In the genomic region with DNA sequence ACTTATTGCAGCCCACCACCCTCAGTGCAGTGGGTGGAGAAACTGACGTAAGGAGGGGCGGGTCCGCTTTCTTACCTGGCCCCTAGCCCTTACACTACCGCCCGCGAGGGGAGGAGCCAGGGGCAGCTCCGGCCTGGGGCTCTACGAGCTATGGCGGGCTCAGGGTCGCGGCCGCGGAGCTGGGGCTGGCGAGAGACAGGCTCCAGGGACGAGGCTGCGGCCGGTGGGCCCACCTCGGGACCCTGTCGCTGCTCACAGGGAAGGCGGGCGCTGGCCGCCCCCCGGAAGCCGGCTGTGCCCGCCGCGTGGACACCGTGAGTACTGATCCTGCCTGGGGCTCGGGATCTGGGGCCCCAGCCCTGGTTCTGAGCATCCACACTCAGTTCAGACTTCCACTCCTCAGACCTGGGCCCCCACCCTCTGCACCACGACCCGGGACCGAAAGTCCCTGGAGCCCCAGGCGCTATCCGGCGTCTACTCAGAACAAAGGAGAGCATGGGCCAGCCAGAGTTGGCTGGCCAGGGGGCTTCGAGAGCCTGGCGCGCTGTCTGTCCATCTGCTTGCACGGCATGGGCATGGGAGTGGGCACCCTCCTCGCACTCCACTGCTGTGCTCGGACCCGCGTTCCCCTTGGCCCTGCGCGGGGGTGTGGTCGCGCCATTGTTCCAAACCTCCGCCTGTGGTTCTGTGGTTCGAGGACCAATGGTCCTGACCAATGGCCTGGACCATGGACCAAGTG, we compare ENCODE assay signal across 7 mouse cellular contexts. TPM values are rescaled to one million over a fixed set of nuclear protein-coding genes. Genes with fewer than 3 reads are reported as not detected.
A peak's percentile ranks its signal among the peaks of the same experiment; 100 is the strongest.
DNase-seq lines count a peak whose midpoint lies in the region; ATAC-seq and TF ChIP-seq lines count a peak whose summit lies in the region.

No protein-coding gene starts in this region.

- peak; percentile 64 for ATAC-seq in heart, postnatal 0 days (ENCODE audit: insufficient read depth, low read depth)
- ATAC-seq in limb, embryonic 11.5 days (ENCODE audit: insufficient number of reproducible peaks, low FRiP score, low TSS enrichment, low read depth), result peak; percentile 88

- no peak for TF ChIP-seq CTCF in heart, postnatal 0 days (IDR thresholded peaks at IDR 0.05; ENCODE audit: low read depth)

- H3K27me3 ChIP-seq in heart, postnatal 0 days (ENCODE audit: control insufficient read depth, insufficient read depth, low read length), result no peaks in the 10 kb centered on the region
- no peaks in the 10 kb centered on the region for H3K27me3 ChIP-seq in limb, embryonic 11.5 days (ENCODE audit: control insufficient read depth, insufficient read depth, low read length)
- H3K27me3 ChIP-seq in midbrain, embryonic 10.5 days (ENCODE audit: low read depth, poor library complexity, severe bottlenecking), result peaks cover 9% of the 10 kb centered on the region

- H3K9me3 ChIP-seq in heart, postnatal 0 days (replicated peaks; ENCODE audit: control insufficient read depth, low read length), result no peaks in the 10 kb centered on the region
- no peaks in the 10 kb centered on the region for H3K9me3 ChIP-seq in limb, embryonic 11.5 days (ENCODE audit: control insufficient read depth, low read length)
- no peaks in the 10 kb centered on the region for H3K9me3 ChIP-seq in midbrain, embryonic 10.5 days (replicated peaks)

- DNase-seq in CD4-positive helper T cell, adult 2 months (ENCODE audit: low read depth, low spot score), result peak; percentile 59
- peak; percentile 26 to 29 for DNase-seq in CD8-positive naive resting alpha-beta T cell, adult 2 months (ENCODE audit: low read depth in 2 of 2, low spot score in 2 of 2)
- DNase-seq in embryo, embryonic 11 days, result peak; percentile 89
- DNase-seq in heart, postnatal 0 days (ENCODE audit: low spot score), result peak; percentile 18
- peak; percentile 84 for DNase-seq in limb, embryonic 11.5 days (ENCODE audit: low spot score)
- peak; percentile 70 for DNase-seq in midbrain, embryonic 10.5 days (ENCODE audit: low spot score)
- DNase-seq in thymus, postnatal 10 days (ENCODE audit: low spot score in 2 of 2), result peak; percentile 32

- TF ChIP-seq EP300 in heart, postnatal 0 days (IDR thresholded peaks at IDR 0.05; ENCODE audit: low read depth), result no peak

- H3K36me3 ChIP-seq in heart, postnatal 0 days (replicated peaks; ENCODE audit: control insufficient read depth, insufficient read depth, low read length), result no peaks in the 10 kb centered on the region
- peaks cover 9% of the 10 kb centered on the region; the same call in 1 of the 2 replicates for H3K36me3 ChIP-seq in limb, embryonic 11.5 days (ENCODE audit: control insufficient read depth, insufficient read depth, low read length)
- peaks cover 36% of the 10 kb centered on the region for H3K36me3 ChIP-seq in midbrain, embryonic 10.5 days

- H3K4me1 ChIP-seq in heart, postnatal 0 days (ENCODE audit: control insufficient read depth, insufficient read depth), result peaks cover 11% of the 10 kb centered on the region; the same call in 1 of the 2 replicates
- no peaks in the 10 kb centered on the region for H3K4me1 ChIP-seq in limb, embryonic 11.5 days (ENCODE audit: control insufficient read depth, insufficient read depth, low read length)
- H3K4me1 ChIP-seq in midbrain, embryonic 10.5 days, result peaks cover 25% of the 10 kb centered on the region

- peak overlapping the region; percentile 88 for H3K4me2 ChIP-seq in heart, postnatal 0 days (ENCODE audit: low read depth, low read length)
- H3K4me2 ChIP-seq in limb, embryonic 11.5 days (ENCODE audit: low read depth, severe bottlenecking), result peak overlapping the region; percentile 73

- WGBS in heart, postnatal 0 days, result under 1% methylated on average over 32 of the region's 49 CpGs
- WGBS in limb, embryonic 11.5 days, result 1% methylated on average over 49 of the region's 49 CpGs
- under 1% methylated on average over 49 of the region's 49 CpGs for WGBS in midbrain, embryonic 10.5 days

- peak overlapping the region; percentile 80 for H3K9ac ChIP-seq in heart, postnatal 0 days (replicated peaks; ENCODE audit: low read depth, low read length)
- H3K9ac ChIP-seq in limb, embryonic 11.5 days (ENCODE audit: low read length), result peak overlapping the region; percentile 96

- peak overlapping the region; percentile 66 for H3K4me3 ChIP-seq in heart, postnatal 0 days (ENCODE audit: low read depth, low read length)
- H3K4me3 ChIP-seq in limb, embryonic 11.5 days (ENCODE audit: low read depth, low read length), result peak overlapping the region; percentile 77
- peak overlapping the region; percentile 78 for H3K4me3 ChIP-seq in midbrain, embryonic 10.5 days

- H3K27ac ChIP-seq in heart, postnatal 0 days (ENCODE audit: low read depth), result no peak overlapping the region
- peak overlapping the region; percentile 69; the same call in 1 of the 2 replicates for H3K27ac ChIP-seq in limb, embryonic 11.5 days (replicated peaks; ENCODE audit: low read depth, low read length)
- H3K27ac ChIP-seq in midbrain, embryonic 10.5 days (replicated peaks), result peak overlapping the region; percentile 93

RNA-seq across cellular contexts. Expression of a gene that starts 23.8 kb away (rescaled TPM):
- total RNA-seq in heart, postnatal 0 days (2014; rRNA removed; ENCODE audit: low replicate concordance), result 203 and 246 TPM in 2 replicates
- 100 and 104 TPM in 2 replicates for polyA plus RNA-seq in heart, postnatal 0 days (2015; fragmentation: Nextera tagmentation; extraction: Ambion mirVana)
- polyA plus RNA-seq in limb, embryonic 11.5 days (2014; fragmentation: Nextera tagmentation; extraction: Ambion mirVana), result 149 and 155 TPM in 2 replicates
- polyA plus RNA-seq in midbrain, embryonic 10.5 days (2016; fragmentation: Nextera tagmentation; extraction: Ambion mirVana), result 166 and 195 TPM in 2 replicates

RNA-seq across cellular contexts. Expression of a gene that starts 24.0 kb away (rescaled TPM):
- 5.3 and 8.2 TPM in 2 replicates for total RNA-seq in heart, postnatal 0 days (2014; rRNA removed; ENCODE audit: low replicate concordance)
- polyA plus RNA-seq in heart, postnatal 0 days (2015; fragmentation: Nextera tagmentation; extraction: Ambion mirVana), result 1.5 and 1.6 TPM in 2 replicates
- 7.5 and 10.8 TPM in 2 replicates for polyA plus RNA-seq in limb, embryonic 11.5 days (2014; fragmentation: Nextera tagmentation; extraction: Ambion mirVana)
- 6.4 and 10.3 TPM in 2 replicates for polyA plus RNA-seq in midbrain, embryonic 10.5 days (2016; fragmentation: Nextera tagmentation; extraction: Ambion mirVana)

RNA-seq across cellular contexts. Expression of a gene that starts 35.9 kb away (rescaled TPM):
- 11.9 and 15.3 TPM in 2 replicates for total RNA-seq in heart, postnatal 0 days (2014; rRNA removed; ENCODE audit: low replicate concordance)
- polyA plus RNA-seq in heart, postnatal 0 days (2015; fragmentation: Nextera tagmentation; extraction: Ambion mirVana), result 9.1 and 11.9 TPM in 2 replicates
- 4.1 and 4.4 TPM in 2 replicates for polyA plus RNA-seq in limb, embryonic 11.5 days (2014; fragmentation: Nextera tagmentation; extraction: Ambion mirVana)
- 5.3 and 8.0 TPM in 2 replicates for polyA plus RNA-seq in midbrain, embryonic 10.5 days (2016; fragmentation: Nextera tagmentation; extraction: Ambion mirVana)

Comparison
In these comparisons a context has a peak if more than half of its experiments do, and no peak if none do; other contexts are left out.
1. DNase-seq: peak in every context shown above with its lines; median percentile 89 in embryo, embryonic 11 days; 84 in limb, embryonic 11.5 days; 70 in midbrain, embryonic 10.5 days; 59 in CD4-positive helper T cell, adult 2 months; 32 in thymus, postnatal 10 days; 28 in CD8-positive naive resting alpha-beta T cell, adult 2 months; 18 in heart, postnatal 0 days.